In the genomic region with DNA sequence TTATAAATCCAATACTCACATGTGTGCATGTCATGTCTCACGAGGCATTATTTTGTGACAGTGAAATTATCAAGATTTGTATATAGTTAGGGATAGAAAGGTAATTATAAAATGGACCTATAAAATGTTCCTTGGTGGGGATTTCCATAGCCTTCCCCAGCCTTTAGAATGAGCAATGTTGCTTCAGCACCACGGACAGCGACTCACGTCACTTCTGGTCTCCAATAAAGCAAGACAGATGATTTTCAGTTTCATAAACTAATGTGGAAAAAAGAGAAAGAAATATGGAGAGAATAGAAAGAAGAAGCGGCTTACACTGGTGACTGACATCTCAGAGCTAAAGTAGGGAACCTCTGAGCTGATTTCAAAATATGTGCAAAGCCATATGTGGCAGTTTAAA, we compare ENCODE assay signal across 11 mouse cellular contexts. TPM values are rescaled to one million over a fixed set of nuclear protein-coding genes. Genes with fewer than 3 reads are reported as not detected.
DNase-seq lines count a peak whose midpoint lies in the region; ATAC-seq lines count a peak whose summit lies in the region.
"Had no signal": no experiment of that assay in that cellular context is flagged by ENCODE, and none has a peak within 500 bp of the region (broad histone marks: within the 10 kb centered on the region; RNA-seq: fewer than 3 reads in every experiment).

No protein-coding gene starts in this region.

- no peak overlapping the region for H3K4me3 ChIP-seq in liver, embryonic 12.5 days
- H3K4me3 ChIP-seq: embryonic facial prominence, embryonic 12.5 days had no signal

- H3K9ac ChIP-seq in liver, embryonic 12.5 days, result no peak overlapping the region
- H3K9ac ChIP-seq: embryonic facial prominence, embryonic 12.5 days had no signal

- H3K27me3 ChIP-seq in liver, embryonic 12.5 days (replicated peaks), result no peaks in the 10 kb centered on the region
- H3K27me3 ChIP-seq: embryonic facial prominence, embryonic 12.5 days had no signal

- 10% methylated on average over 5 of the region's 5 CpGs for WGBS in liver, embryonic 12.5 days (ENCODE audit: insufficient replicate concordance)

- H3K4me1 ChIP-seq in liver, embryonic 12.5 days, result no peaks in the 10 kb centered on the region
- H3K4me1 ChIP-seq: embryonic facial prominence, embryonic 12.5 days had no signal

- ATAC-seq in liver, embryonic 12.5 days, result no peak
- ATAC-seq in megakaryocyte, adult 5-6 weeks (ENCODE audit: poor library complexity, severe bottlenecking), result no peak

- DNase-seq in liver (peak; percentile 59), MN1 (ENCODE audit: low spot score) (no peak)
- peak; percentile 46 to 77 for DNase-seq in adrenal gland, adult (ENCODE audit: inconsistent age in 2 of 2, low spot score in 1 of 2)
- peak; percentile 85 for DNase-seq in forelimb bud, embryonic 11.5 days (ENCODE audit: low read depth, low spot score)
- DNase-seq in lung, postnatal 14 days, result peak; percentile 77
- DNase-seq in spleen, adult 12 weeks (ENCODE audit: low spot score), result no peak

- H3K4me2 ChIP-seq in liver, embryonic 12.5 days, result no peak overlapping the region
- H3K4me2 ChIP-seq: embryonic facial prominence, embryonic 12.5 days had no signal

- H3K9me3 ChIP-seq in liver, embryonic 12.5 days (replicated peaks), result 0 out of 2 replicates have a peak, but pooled peaks cover 6% of the 10 kb centered on the region
- H3K9me3 ChIP-seq: embryonic facial prominence, embryonic 12.5 days had no signal

- no peaks in the 10 kb centered on the region for H3K36me3 ChIP-seq in liver, embryonic 12.5 days
- H3K36me3 ChIP-seq: embryonic facial prominence, embryonic 12.5 days had no signal

- no peak overlapping the region for H3K27ac ChIP-seq in liver, embryonic 12.5 days
- H3K27ac ChIP-seq: embryonic facial prominence, embryonic 12.5 days had no signal

RNA-seq across cellular contexts. Expression of a gene that starts 23.7 kb away (rescaled TPM):
- polyA plus RNA-seq in liver, embryonic 12.5 days (2016; fragmentation: Nextera tagmentation; extraction: Ambion mirVana), result not detected in 2 replicates
- not detected in 2 replicates for total RNA-seq in megakaryocyte, adult 5-6 weeks (2015)
- total RNA-seq in megakaryocyte, adult 5-6 weeks (2017), result not detected in 2 replicates
- polyA plus RNA-seq: embryonic facial prominence, embryonic 12.5 days; lung, embryonic 16.5 days; stomach, embryonic 16.5 days had no signal

Comparison
In these comparisons a context has a peak if more than half of its experiments do, and no peak if none do; other contexts are left out.
1. DNase-seq: peak in liver (single experiment), adrenal gland, adult (2 of 2), forelimb bud, embryonic 11.5 days (single experiment) and lung, postnatal 14 days (single experiment); none in MN1 (single experiment) and spleen, adult 12 weeks (single experiment).